8 mouse cellular contexts compared by ENCODE assay signal in genomic region chr3:108086470-108086979, GRCm38 (mm10). TPM values are rescaled to one million over a fixed set of nuclear protein-coding genes. Genes with fewer than 3 reads are reported as not detected.
A peak's percentile ranks its signal among the peaks of the same experiment; 100 is the strongest.
DNase-seq lines count a peak whose midpoint lies in the region; ATAC-seq and TF ChIP-seq lines count a peak whose summit lies in the region.

Ampd2 (minus strand) TSS chr3:108086651.

- H3K4me1 ChIP-seq in CH12.LX (ENCODE audit: control insufficient read depth in 1 of 2, insufficient read depth in 2 of 2): peaks cover 27 to 66% of the 10 kb centered on the region in 2 experiments
- peaks cover 10% of the 10 kb centered on the region for H3K4me1 ChIP-seq in bone marrow, adult 2 months (ENCODE audit: control insufficient read depth, insufficient read depth, low read length)
- H3K4me1 ChIP-seq in erythroblast, embryonic 14.5 days (ENCODE audit: control insufficient read depth): peaks cover 81% of the 10 kb centered on the region
- H3K4me1 ChIP-seq in heart, embryonic 15.5 days (replicated peaks): peaks cover 66% of the 10 kb centered on the region
- H3K4me1 ChIP-seq in liver, embryonic 15.5 days (replicated peaks): peaks cover 82% of the 10 kb centered on the region
- peaks cover 53% of the 10 kb centered on the region for H3K4me1 ChIP-seq in neural tube, embryonic 12.5 days

- H3K27me3 ChIP-seq in CH12.LX (replicated peaks): no peaks in the 10 kb centered on the region
- no peaks in the 10 kb centered on the region for H3K27me3 ChIP-seq in erythroblast, embryonic 14.5 days (ENCODE audit: control insufficient read depth)
- no peaks in the 10 kb centered on the region for H3K27me3 ChIP-seq in heart, embryonic 15.5 days
- no peaks in the 10 kb centered on the region for H3K27me3 ChIP-seq in liver, embryonic 15.5 days
- no peaks in the 10 kb centered on the region for H3K27me3 ChIP-seq in neural tube, embryonic 12.5 days (replicated peaks)

- DNase-seq in CH12.LX (ENCODE audit: extremely low read depth): peak; percentile 82
- peak; percentile 92 for DNase-seq in kidney, postnatal 10 days
- peak; percentile 48 to 62 for DNase-seq in thymus, postnatal 10 days (ENCODE audit: low spot score in 2 of 2)

- under 1% methylated on average over 29 of the region's 29 CpGs for WGBS in bone marrow, adult 2 months
- WGBS in heart, embryonic 15.5 days: under 1% methylated on average over 29 of the region's 29 CpGs
- under 1% methylated on average over 29 of the region's 29 CpGs for WGBS in liver, embryonic 15.5 days (ENCODE audit: insufficient replicate concordance)
- WGBS in neural tube, embryonic 12.5 days: under 1% methylated on average over 29 of the region's 29 CpGs

- H3K36me3 ChIP-seq in CH12.LX (replicated peaks in 1 of 2; ENCODE audit: control insufficient read depth in 1 of 2, insufficient read depth in 1 of 2, low read length in 1 of 2): peaks cover 0 to 34% of the 10 kb centered on the region in 2 experiments
- peaks cover 34% of the 10 kb centered on the region for H3K36me3 ChIP-seq in erythroblast, embryonic 14.5 days (ENCODE audit: control insufficient read depth)
- no peaks in the 10 kb centered on the region for H3K36me3 ChIP-seq in heart, embryonic 15.5 days
- peaks cover 16% of the 10 kb centered on the region for H3K36me3 ChIP-seq in liver, embryonic 15.5 days (replicated peaks)
- H3K36me3 ChIP-seq in neural tube, embryonic 12.5 days: no peaks in the 10 kb centered on the region

- peak; percentile 95 for TF ChIP-seq POLR2A in CH12.LX (IDR thresholded peaks at IDR 0.05; ENCODE audit: low read depth, low read length)
- no peak; the same call in 1 of the 2 replicates for TF ChIP-seq POLR2A in bone marrow, adult 2 months (IDR thresholded peaks at IDR 0.05; ENCODE audit: borderline replicate concordance, control insufficient read depth, low read depth, low read length)

- in situ Hi-C loops in CH12.LX (cut with MboI; ENCODE audit: low pct_ligation_motif_present, low pct_unique_long_range_greater_than_20kb, low sequenced_read_pairs): no loop called here

- TF ChIP-seq CTCF in CH12.LX (conservative IDR thresholded peaks at IDR 0.05 in 1 of 2, IDR thresholded peaks at IDR 0.05 in 1 of 2; ENCODE audit: low read depth in 2 of 2, low read length in 2 of 2): no peak
- no peak for TF ChIP-seq CTCF in bone marrow, adult 2 months (IDR thresholded peaks at IDR 0.05; ENCODE audit: control insufficient read depth, insufficient read depth, low read length)

- peak within 1 kb of the TSS; percentile 55 for H3K9ac ChIP-seq in CH12.LX (ENCODE audit: insufficient read depth, low read depth)
- peak within 1 kb of the TSS; percentile 81 for H3K9ac ChIP-seq in heart, embryonic 15.5 days
- peak within 1 kb of the TSS; percentile 91 for H3K9ac ChIP-seq in liver, embryonic 15.5 days
- peak within 1 kb of the TSS; percentile 73 for H3K9ac ChIP-seq in neural tube, embryonic 12.5 days

- no peak for TF ChIP-seq EP300 in CH12.LX (IDR thresholded peaks at IDR 0.05; ENCODE audit: low read length)

- peak within 1 kb of the TSS; percentile 79 for H3K4me2 ChIP-seq in CH12.LX (ENCODE audit: insufficient read depth, low read depth, poor library complexity, severe bottlenecking)
- H3K4me2 ChIP-seq in heart, embryonic 15.5 days: peak within 1 kb of the TSS; percentile 91
- H3K4me2 ChIP-seq in liver, embryonic 15.5 days: peak within 1 kb of the TSS; percentile 97
- H3K4me2 ChIP-seq in neural tube, embryonic 12.5 days (replicated peaks): peak within 1 kb of the TSS; percentile 100

- ATAC-seq in heart, embryonic 15.5 days (replicated peaks; ENCODE audit: insufficient number of reproducible peaks, insufficient read depth, low FRiP score, low read depth): peak; percentile 43
- ATAC-seq in liver, embryonic 15.5 days (ENCODE audit: insufficient read depth): peak; percentile 32
- ATAC-seq in neural tube, embryonic 12.5 days (ENCODE audit: low FRiP score, low read depth): peak; percentile 21

- dilution Hi-C loops in CH12.LX (cut with MboI; ENCODE audit: extremely low pct_ligation_motif_present, extremely low pct_unique_long_range_greater_than_20kb, low sequenced_read_pairs): no loop called here

- H3K9me3 ChIP-seq in CH12.LX (replicated peaks; ENCODE audit: low read length): no peaks in the 10 kb centered on the region
- H3K9me3 ChIP-seq in erythroblast, embryonic 14.5 days (ENCODE audit: control insufficient read depth, low read length): no peaks in the 10 kb centered on the region
- H3K9me3 ChIP-seq in heart, embryonic 15.5 days (replicated peaks): no peaks in the 10 kb centered on the region
- H3K9me3 ChIP-seq in liver, embryonic 15.5 days (replicated peaks): no peaks in the 10 kb centered on the region
- H3K9me3 ChIP-seq in neural tube, embryonic 12.5 days: no peaks in the 10 kb centered on the region

- TF ChIP-seq RAD21 in CH12.LX (IDR thresholded peaks at IDR 0.05; ENCODE audit: low read depth, low read length): no peak

- H3K4me3 ChIP-seq in CH12.LX (replicated peaks in 1 of 3; ENCODE audit: low read depth in 2 of 3, low read length in 2 of 3, poor library complexity in 1 of 3): peak within 1 kb of the TSS; percentile 73 to 92 (median 91)
- H3K4me3 ChIP-seq in bone marrow, adult 2 months (replicated peaks; ENCODE audit: control insufficient read depth, low read depth, low read length): peak within 1 kb of the TSS; percentile 81
- peak within 1 kb of the TSS; percentile 81 for H3K4me3 ChIP-seq in erythroblast, embryonic 14.5 days (replicated peaks)
- H3K4me3 ChIP-seq in heart, embryonic 15.5 days: peak within 1 kb of the TSS; percentile 77
- peak within 1 kb of the TSS; percentile 79 for H3K4me3 ChIP-seq in liver, embryonic 15.5 days (replicated peaks)
- H3K4me3 ChIP-seq in neural tube, embryonic 12.5 days: peak within 1 kb of the TSS; percentile 61

- H3K79me2 ChIP-seq in CH12.LX (replicated peaks; ENCODE audit: control insufficient read depth, extremely low read depth, insufficient read depth, poor library complexity, severe bottlenecking): peaks cover 48% of the 10 kb centered on the region

- no peak within 1 kb of the TSS; the same call in 1 of the 2 replicates for H3K27ac ChIP-seq in CH12.LX (ENCODE audit: insufficient read depth, low read depth)
- peak within 1 kb of the TSS; percentile 42 for H3K27ac ChIP-seq in bone marrow, adult 2 months (ENCODE audit: control insufficient read depth, insufficient read depth, low read depth, low read length, poor library complexity)
- H3K27ac ChIP-seq in heart, embryonic 15.5 days: peak within 1 kb of the TSS; percentile 93
- H3K27ac ChIP-seq in liver, embryonic 15.5 days (replicated peaks): peak within 1 kb of the TSS; percentile 90
- peak within 1 kb of the TSS; percentile 29 for H3K27ac ChIP-seq in neural tube, embryonic 12.5 days

TF ChIP-seq in CH12.LX, 34 proteins besides CTCF, POLR2A, EP300 and RAD21 (continues in another document):
- no peak for TF ChIP-seq RCOR1 (conservative IDR thresholded peaks at IDR 0.05; ENCODE audit: low read depth, low read length)
- no peak for TF ChIP-seq ZMIZ1 (IDR thresholded peaks at IDR 0.05; ENCODE audit: low read depth, low read length)
- peak; percentile 86 for TF ChIP-seq IRF4 (IDR thresholded peaks at IDR 0.05; ENCODE audit: low read depth, low read length)
- peak; percentile 60; the same call in 1 of the 2 replicates for TF ChIP-seq POLR2AphosphoS2 (IDR thresholded peaks at IDR 0.05; ENCODE audit: low read depth, low read length)
- peak; percentile 40; the same call in 1 of the 2 replicates for TF ChIP-seq HCFC1 (IDR thresholded peaks at IDR 0.05; ENCODE audit: low read depth, low read length)
- TF ChIP-seq USF1 (IDR thresholded peaks at IDR 0.05; ENCODE audit: low read depth, low read length): peak; percentile 54
- TF ChIP-seq MEF2A (IDR thresholded peaks at IDR 0.05; ENCODE audit: borderline replicate concordance, low read depth, low read length): peak; percentile 28; the same call in 1 of the 2 replicates
- no peak for TF ChIP-seq ZNF384 (IDR thresholded peaks at IDR 0.05; ENCODE audit: low read depth, low read length)
- 0 out of 2 replicates have a peak, but pooled peaks have one; percentile 53 for TF ChIP-seq E2F4 (IDR thresholded peaks at IDR 0.05; ENCODE audit: insufficient replicate concordance, low read depth, low read length)
- TF ChIP-seq ZC3H11A (IDR thresholded peaks at IDR 0.05; ENCODE audit: low read depth, low read length): no peak
- peak; percentile 76 for TF ChIP-seq NELFE (IDR thresholded peaks at IDR 0.05; ENCODE audit: low read depth, low read length)
- no peak for TF ChIP-seq JUND (conservative IDR thresholded peaks at IDR 0.05; ENCODE audit: low read depth, low read length)
- TF ChIP-seq ETS1 (conservative IDR thresholded peaks at IDR 0.05; ENCODE audit: low read depth, low read length): 0 out of 2 replicates have a peak, but pooled peaks have one; percentile 11
- TF ChIP-seq MAFK (IDR thresholded peaks at IDR 0.05; ENCODE audit: insufficient replicate concordance, low read length): no peak
- TF ChIP-seq TCF12 (IDR thresholded peaks at IDR 0.05; ENCODE audit: low read depth, low read length): peak; percentile 75
- peak; percentile 63; the same call in 1 of the 2 replicates for TF ChIP-seq TBP (conservative IDR thresholded peaks at IDR 0.05; ENCODE audit: low read depth, low read length)
- 0 out of 2 replicates have a peak, but pooled peaks have one; percentile 23 for TF ChIP-seq NRF1 (IDR thresholded peaks at IDR 0.05; ENCODE audit: low read depth, low read length)
- no peak for TF ChIP-seq JUN (IDR thresholded peaks at IDR 0.05; ENCODE audit: insufficient read depth, low read depth, low read length)
- TF ChIP-seq ELF1 (IDR thresholded peaks at IDR 0.05; ENCODE audit: low read depth, low read length): peak; percentile 51
- TF ChIP-seq SIN3A (IDR thresholded peaks at IDR 0.05; ENCODE audit: low read length): peak; percentile 76
- peak; percentile 99 for TF ChIP-seq MXI1 (IDR thresholded peaks at IDR 0.05; ENCODE audit: low read depth, low read length)
- TF ChIP-seq MAX (IDR thresholded peaks at IDR 0.05; ENCODE audit: low read length): peak; percentile 97
- TF ChIP-seq USF2 (conservative IDR thresholded peaks at IDR 0.05; ENCODE audit: low read depth, low read length): peak; percentile 55
- no peak for TF ChIP-seq UBTF (IDR thresholded peaks at IDR 0.05; ENCODE audit: low read depth, low read length)

RNA-seq across cellular contexts. Expression of gene Ampd2, which starts in this region (rescaled TPM):
- total RNA-seq in CH12.LX (2012; rRNA removed) (55.8 and 60.5 TPM in 2 replicates), CH12.LX (2014; rRNA removed) (28.3 and 28.6 TPM in 2 replicates)
- 82.5 and 85.9 TPM in 2 replicates for polyA plus RNA-seq in CH12.LX (2012; ENCODE audit: insufficient read length, low read depth)
- 15.3 and 47.2 TPM in 2 replicates for polyA plus RNA-seq in bone marrow, adult 2 months (2011; ENCODE audit: insufficient read depth, insufficient read length, low replicate concordance, missing spikeins)
- polyA plus RNA-seq in erythroblast, embryonic 14.5 days (2012): 10.5 and 12.6 TPM in 2 replicates
- polyA plus RNA-seq in heart, embryonic 15.5 days (2015; fragmentation: Nextera tagmentation; extraction: Ambion mirVana): 22.5 and 31.4 TPM in 2 replicates
- 63.7 and 76.6 TPM in 2 replicates for polyA plus RNA-seq in liver, embryonic 15.5 days (2015; fragmentation: Nextera tagmentation; extraction: Ambion mirVana)
- 47.7 and 51.2 TPM in 2 replicates for polyA plus RNA-seq in neural tube, embryonic 12.5 days (2016; fragmentation: Nextera tagmentation; extraction: Ambion mirVana)
